Mouse (Mus musculus): ENCODE data around the gene Urad. TPM values are rescaled to one million over a fixed set of nuclear protein-coding genes. Genes with fewer than 3 reads are reported as not detected.

Gene Urad
- total RNA-seq, 2 experiments from 2014 or later, result 6.1 to 14.8 TPM

DNA sequence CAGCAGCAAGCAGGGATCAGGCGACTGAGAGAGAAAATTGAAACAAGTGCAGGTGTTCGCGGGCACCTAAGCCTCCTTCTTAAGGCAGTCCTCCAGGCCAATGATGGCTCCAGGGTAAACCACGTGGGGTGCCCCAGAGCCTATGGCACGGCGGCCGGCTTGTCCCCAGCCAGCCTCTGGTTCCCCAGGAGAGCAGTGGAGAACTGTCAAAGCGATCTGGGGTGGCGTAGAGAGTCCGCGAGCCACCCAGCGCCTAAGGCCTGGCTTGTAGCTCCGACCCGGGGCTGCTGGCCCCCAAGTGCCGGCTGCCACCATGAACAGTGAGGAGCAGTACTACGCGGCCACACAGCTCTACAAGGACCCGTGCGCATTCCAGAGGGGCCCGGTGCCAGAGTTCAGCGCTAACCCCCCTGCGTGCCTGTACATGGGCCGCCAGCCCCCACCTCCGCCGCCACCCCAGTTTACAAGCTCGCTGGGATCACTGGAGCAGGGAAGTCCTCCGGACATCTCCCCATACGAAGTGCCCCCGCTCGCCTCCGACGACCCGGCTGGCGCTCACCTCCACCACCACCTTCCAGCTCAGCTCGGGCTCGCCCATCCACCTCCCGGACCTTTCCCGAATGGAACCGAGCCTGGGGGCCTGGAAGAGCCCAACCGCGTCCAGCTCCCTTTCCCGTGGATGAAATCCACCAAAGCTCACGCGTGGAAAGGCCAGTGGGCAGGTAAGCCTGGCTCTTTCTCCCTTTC, 52.1 kb downstream of the Urad start, which contains the start of gene Pdx1:
Gene Pdx1, plus strand, starts transcription at position 34 of the 747 bp plus-strand sequence.
- no peak for DNase-seq

DNA sequence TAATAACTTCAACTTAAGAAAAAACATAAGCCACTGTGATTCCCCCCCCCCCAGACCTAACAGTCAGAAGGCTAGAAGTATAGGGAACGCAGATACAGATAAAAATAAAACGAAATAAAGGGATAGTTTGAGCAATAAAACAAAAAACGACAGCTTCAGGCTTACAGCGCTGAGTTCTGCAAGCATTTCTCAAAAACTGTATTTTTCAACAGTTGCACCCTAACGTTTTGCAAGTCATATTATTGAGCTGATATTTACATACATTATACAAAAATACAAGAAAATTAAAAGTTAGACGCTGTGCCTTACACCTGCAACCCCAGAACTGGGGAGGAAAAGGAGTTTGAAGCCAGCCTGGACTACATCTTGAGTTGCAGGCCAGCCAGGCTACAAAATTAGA, 52.9 kb downstream of the Urad start:
- DNase-seq, result no peak

DNA sequence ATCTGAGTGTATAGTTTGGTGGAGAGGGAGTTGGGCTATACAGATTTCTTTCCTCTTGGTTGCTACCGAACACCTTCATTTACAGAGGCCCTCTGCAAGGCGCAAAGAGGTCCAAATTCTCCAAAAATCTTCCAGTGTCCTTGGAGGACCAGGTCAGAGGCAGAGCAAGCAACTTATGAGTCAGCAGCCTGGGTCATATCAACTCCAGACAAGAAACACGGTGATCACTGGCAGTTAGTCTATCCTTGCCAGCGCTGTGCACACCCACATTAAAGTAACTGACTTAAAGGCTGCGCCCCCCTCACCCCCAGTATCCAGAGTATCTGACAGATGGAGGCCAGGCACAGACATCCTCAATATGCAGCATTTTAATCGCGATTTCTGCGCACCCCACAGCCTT, 53.5 kb downstream of the Urad start:
- DNase-seq, result no peak

DNA sequence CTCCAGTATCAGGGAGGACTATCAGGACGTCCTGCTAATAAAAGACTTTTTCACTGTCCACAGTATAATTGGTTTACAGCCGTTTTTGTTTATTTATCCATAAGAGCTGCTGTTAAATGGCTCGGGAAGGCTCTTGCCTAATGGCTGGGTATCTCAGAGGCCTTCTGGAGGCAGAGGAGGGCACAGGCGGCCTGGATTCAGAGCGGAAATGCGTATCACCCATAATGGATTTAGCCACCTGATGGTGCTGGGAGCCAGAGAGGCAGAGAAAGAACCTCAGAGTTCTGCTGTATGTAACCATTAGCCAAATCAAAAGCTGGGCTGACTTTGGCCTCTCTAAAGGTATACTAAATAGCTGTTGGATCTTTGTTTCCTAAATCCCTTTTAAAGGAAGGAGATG, 54.8 kb downstream of the Urad start:
- DNase-seq, result no peak

Small RNA genes within 50 kb of the gene (microRNA-seq; reads per million reads assigned to microRNA genes)
- gene Mir7k, result not detected

Other genes starting within 250 kb of the Urad start
- 10 to 100 TPM; 17.0 to 18.3 TPM for gene Lnx2, start 245.9 kb downstream of the Urad start, total RNA-seq (2021)
- gene Polr1d, start 245.4 kb downstream of the Urad start, total RNA-seq (2021), result 100 to 1,000 TPM; 145 to 159 TPM
- gene Gsx1, start 133.7 kb downstream of the Urad start, total RNA-seq (2021), result not detected
- gene Pdx1, start 52.5 kb downstream of the Urad start, total RNA-seq (2021), result not detected
- gene Cdx2, start 15.2 kb downstream of the Urad start, total RNA-seq (2021), result not detected
- gene Flt3, start 78.0 kb upstream of the Urad start, total RNA-seq (2021), result under 1 TPM; 0.42 to 0.72 TPM
- gene Pan3, start 107.7 kb upstream of the Urad start, total RNA-seq (2021), result 100 to 1,000 TPM in 1 of 2 experiments, 10 to 100 TPM in 1; 90.5 to 106 TPM

All from adrenal gland, postnatal 10 days (tissue).